Mouse (Mus musculus) liver, postnatal 0 days (tissue): ENCODE data around the gene Aar2.

ENCODE experiments used
- CTCF ChIP-seq: sonication (generic); IDR thresholded peaks from 2 replicates; pipeline ENCODE4 v1.5.1; 2016; ENCODE audit warnings: antibody characterized with exemption, low read depth
- EP300 ChIP-seq: IDR thresholded peaks from 2 replicates; pipeline ENCODE4 v1.6.1; 2016; ENCODE audit warnings: antibody characterized with exemption, low read depth, mild to moderate bottlenecking

DNA sequence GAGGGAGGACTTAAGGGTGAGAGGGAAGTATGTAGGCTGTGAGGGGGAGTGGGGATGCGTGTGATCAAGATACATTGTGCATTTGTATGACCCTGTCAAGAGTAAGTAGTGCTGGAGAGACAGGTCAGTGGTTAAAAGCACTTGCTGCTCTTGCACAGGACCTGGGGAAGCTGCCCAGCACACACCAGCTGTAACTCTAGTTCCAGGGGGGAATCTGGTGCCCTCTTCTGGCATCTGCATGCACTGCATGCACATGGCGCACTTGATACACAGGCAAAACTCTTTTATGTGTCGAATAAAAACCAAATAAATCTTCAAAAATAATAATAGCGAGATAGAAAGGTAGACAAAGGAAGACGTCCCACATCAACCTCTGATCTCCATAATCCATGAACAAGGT lies 49.5 kb upstream of the Aar2 start:
- peak; percentile 88 for TF ChIP-seq CTCF
- TF ChIP-seq EP300: no peak
